Mouse (Mus musculus) spleen, adult 2 months (tissue): ENCODE data around the gene Nkain1. TPM values are rescaled to one million over a fixed set of nuclear protein-coding genes. Genes with fewer than 3 reads are reported as not detected.

ENCODE experiments used
- DNase-seq, 2 experiments: peaks; one replicate each; pipeline versions ENCODE4 v3.0.0 to v3.0.0-alpha.2; 2012 to 2021; ENCODE audit warnings: low spot score in 2 of 2, low read depth in 1 of 2
- H3K27ac ChIP-seq: fragments of 200-500 bp; 2 replicates; pipeline ENCODE4 v1.5.1; 2012; ENCODE audit warnings: low read length, inconsistent platforms; ENCODE audit not compliant: insufficient read depth
- H3K27me3 ChIP-seq: fragments of 200-500 bp; 2 replicates; pipeline ENCODE4 v1.6.1; 2012; ENCODE audit warnings: mild to moderate bottlenecking, moderate library complexity, low read length, inconsistent platforms; ENCODE audit not compliant: control insufficient read depth, insufficient read depth
- H3K36me3 ChIP-seq: fragments of 200-500 bp; 2 replicates; pipeline ENCODE4 v1.6.1; 2012; ENCODE audit warnings: mild to moderate bottlenecking, low read length, inconsistent platforms; ENCODE audit not compliant: control insufficient read depth, insufficient read depth
- H3K4me1 ChIP-seq: fragments of 200-500 bp; 2 replicates; pipeline ENCODE4 v1.6.1; 2011; ENCODE audit warnings: inconsistent platforms; ENCODE audit not compliant: control insufficient read depth, insufficient read depth, insufficient read length
- H3K4me3 ChIP-seq: fragments of 200-500 bp; 2 replicates; pipeline ENCODE4 v1.5.1; 2011; ENCODE audit warnings: mild to moderate bottlenecking, inconsistent platforms; ENCODE audit not compliant: insufficient read depth, insufficient read length; ENCODE audit errors: extremely low read depth
- CTCF ChIP-seq: fragments of 200-500 bp; IDR thresholded peaks from 2 replicates; pipeline ENCODE4 v1.5.1; 2011; ENCODE audit warnings: mild to moderate bottlenecking, inconsistent platforms; ENCODE audit not compliant: insufficient read depth, insufficient read length, insufficient replicate concordance; ENCODE audit errors: extremely low read depth
- POLR2A ChIP-seq: fragments of 200-500 bp; IDR thresholded peaks from 2 replicates; pipeline ENCODE4 v1.6.1; 2011; ENCODE audit warnings: low read depth, low read length, inconsistent platforms
- WGBS: fragments of 180-500 bp; shearing (Covaris S2); methylation state at CpG from one replicate; pipeline ENCODE4 v1.1.7; 2018; 5-methylcytosine and 5-hydroxymethylcytosine counted together
- polyA plus RNA-seq: library from polyadenylated mRNA; depleted of rRNA; stranded (reverse); fragments of >200 nt; gene quantifications from 2 replicates; pipeline ENCODE4 v1.2.3, GENCODE M21; 2012

Gene Nkain1
- polyA plus RNA-seq, 1 experiment: 0.77 TPM

GRCm38 (mm10) chr4:130563260-130563756 lies 10.7 kb downstream of the Nkain1 start:
- no peak overlapping the region for H3K27ac ChIP-seq
- no peak overlapping the region for H3K4me3 ChIP-seq
- H3K4me1 ChIP-seq: no peaks in the 10 kb centered on the region
- H3K27me3 ChIP-seq: no peaks in the 10 kb centered on the region
- no peak for DNase-seq
- 85% methylated on average over 9 of the region's 9 CpGs for WGBS
- H3K36me3 ChIP-seq: no peaks in the 10 kb centered on the region
- no peak for TF ChIP-seq CTCF

GRCm38 (mm10) chr4:130560576-130561310 lies 13.2 kb downstream of the Nkain1 start:
- 81% methylated on average over 11 of the region's 11 CpGs for WGBS
- TF ChIP-seq CTCF: no peak
- no peak for TF ChIP-seq POLR2A
- H3K27ac ChIP-seq: no peak overlapping the region
- H3K36me3 ChIP-seq: no peaks in the 10 kb centered on the region
- H3K4me1 ChIP-seq: no peaks in the 10 kb centered on the region
- no peak for DNase-seq
- no peak overlapping the region for H3K4me3 ChIP-seq
- H3K27me3 ChIP-seq: no peaks in the 10 kb centered on the region

GRCm38 (mm10) chr4:130559220-130559619 lies 14.8 kb downstream of the Nkain1 start:
- WGBS: 84% methylated on average over 3 of the region's 3 CpGs
- Histone ChIP-seq H3K27me3 (no peaks in the 10 kb centered on the region), H3K36me3 (no peaks in the 10 kb centered on the region), H3K27ac (no peak overlapping the region), H3K4me1 (no peaks in the 10 kb centered on the region), H3K4me3 (no peak overlapping the region)
- no peak for DNase-seq
- no peak for TF ChIP-seq POLR2A

- no peak for DNase-seq
- H3K4me3 ChIP-seq: no peak overlapping the region
- H3K36me3 ChIP-seq: no peaks in the 10 kb centered on the region
- no peaks in the 10 kb centered on the region for H3K27me3 ChIP-seq
- TF ChIP-seq POLR2A (no peak), CTCF (no peak)
- WGBS: 85% methylated on average over 12 of the region's 12 CpGs
- no peak overlapping the region for H3K27ac ChIP-seq
- H3K4me1 ChIP-seq: no peaks in the 10 kb centered on the region
These were observed 16.1 kb downstream of the Nkain1 start for GRCm38 (mm10) chr4:130557852-130558251.

- Histone ChIP-seq H3K36me3 (no peaks in the 10 kb centered on the region), H3K27me3 (no peaks in the 10 kb centered on the region), H3K4me3 (no peak overlapping the region), H3K27ac (no peak overlapping the region), H3K4me1 (no peaks in the 10 kb centered on the region)
- 40% methylated on average over 1 of the region's 1 CpGs for WGBS
- no peak for DNase-seq
- no peak for TF ChIP-seq CTCF
- no peak for TF ChIP-seq POLR2A
These were observed 17.0 kb downstream of the Nkain1 start for GRCm38 (mm10) chr4:130556992-130557391.

- Histone ChIP-seq H3K36me3 (no peaks in the 10 kb centered on the region), H3K4me1 (no peaks in the 10 kb centered on the region), H3K27me3 (no peaks in the 10 kb centered on the region), H3K27ac (no peak overlapping the region), H3K4me3 (no peak overlapping the region)
- DNase-seq: no peak
- no peak for TF ChIP-seq CTCF
- TF ChIP-seq POLR2A: no peak
- WGBS: 78% methylated on average over 5 of the region's 5 CpGs
These were observed 17.7 kb downstream of the Nkain1 start for GRCm38 (mm10) chr4:130556224-130556623.

GRCm38 (mm10) chr4:130553121-130553448 lies 20.9 kb downstream of the Nkain1 start:
- TF ChIP-seq CTCF (no peak), POLR2A (no peak)
- DNase-seq: no peak
- no peaks in the 10 kb centered on the region for H3K27me3 ChIP-seq
- 58% methylated on average over 6 of the region's 6 CpGs for WGBS
- H3K4me1 ChIP-seq: no peaks in the 10 kb centered on the region
- no peak overlapping the region for H3K27ac ChIP-seq
- H3K36me3 ChIP-seq: no peaks in the 10 kb centered on the region
- no peak overlapping the region for H3K4me3 ChIP-seq
